ENCODE assay signal across 15 mouse cellular contexts in the genomic region with DNA sequence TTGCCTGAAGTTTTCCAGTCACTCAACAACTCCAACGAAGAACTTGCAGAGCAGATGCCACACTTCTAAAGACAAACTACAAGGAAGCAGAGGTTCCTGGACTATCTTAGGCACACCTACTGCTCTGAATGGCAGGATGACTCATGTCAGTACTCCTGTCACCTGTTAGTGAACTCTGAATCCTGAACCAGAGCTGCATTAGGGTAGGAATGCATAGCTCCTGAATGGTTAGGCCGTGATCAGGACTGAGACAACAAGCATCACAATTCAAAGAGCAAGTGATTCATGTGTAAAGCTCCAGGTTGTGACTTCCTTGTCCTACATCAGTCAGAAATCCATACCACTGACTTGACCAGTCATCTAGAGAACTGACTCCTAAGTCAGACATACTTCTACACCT. TPM values are rescaled to one million over a fixed set of nuclear protein-coding genes. Genes with fewer than 3 reads are reported as not detected.
"Had no signal": no experiment of that assay in that cellular context is flagged by ENCODE, and none has a peak within 500 bp of the region (broad histone marks: within the 10 kb centered on the region; RNA-seq: fewer than 3 reads in every experiment).

No protein-coding gene starts in this region.

- H3K27me3 ChIP-seq: limb, embryonic 15.5 days; stomach, embryonic 15.5 days had no signal

- H3K4me3 ChIP-seq: left cerebral cortex, adult 2 months; limb, embryonic 15.5 days; liver, embryonic 12.5 days; midbrain, embryonic 12.5 days; stomach, embryonic 15.5 days had no signal

- H3K9ac ChIP-seq: limb, embryonic 15.5 days; liver, embryonic 12.5 days; lung, embryonic 14.5 days; midbrain, embryonic 12.5 days; stomach, embryonic 15.5 days had no signal

- H3K27ac ChIP-seq: left cerebral cortex, adult 2 months; limb, embryonic 15.5 days; liver, embryonic 12.5 days; midbrain, embryonic 12.5 days; stomach, embryonic 15.5 days had no signal

- H3K4me2 ChIP-seq: limb, embryonic 15.5 days; liver, embryonic 12.5 days; lung, embryonic 14.5 days; midbrain, embryonic 12.5 days; stomach, embryonic 15.5 days had no signal

- DNase-seq: kidney, adult 8-10 months; kidney, postnatal 36 days; lung, embryonic 14.5 days; lung, postnatal 10 days; lung, postnatal 4 days; spleen, adult 18-20 months; thymus, postnatal 36 days had no signal

- H3K9me3 ChIP-seq: limb, embryonic 15.5 days; liver, embryonic 12.5 days; midbrain, embryonic 12.5 days; stomach, embryonic 15.5 days had no signal

- H3K36me3 ChIP-seq: limb, embryonic 15.5 days; liver, embryonic 12.5 days; midbrain, embryonic 12.5 days; stomach, embryonic 15.5 days had no signal

- ATAC-seq: liver, embryonic 12.5 days had no signal

RNA-seq across cellular contexts. Expression of a gene that starts 27.7 kb away (rescaled TPM):
- total RNA-seq: megakaryocyte, adult 5-6 weeks had no signal
- polyA plus RNA-seq: limb, embryonic 15.5 days; liver, embryonic 12.5 days; liver, embryonic 16.5 days; lung, embryonic 14.5 days; midbrain, embryonic 12.5 days; thymus, postnatal 0 days had no signal
